Mouse (Mus musculus) layer of hippocampus, adult 11-12 months (tissue): Measurements from ENCODE around the gene Dnajb2.
A peak's percentile ranks its signal among the peaks of the same experiment; 100 is the strongest.

ENCODE experiments used
- DNase-seq: peaks from one replicate; pipeline ENCODE4 v3.0.0; 2022; ENCODE audit warnings: low spot score

Dnajb2 gene

DNA sequence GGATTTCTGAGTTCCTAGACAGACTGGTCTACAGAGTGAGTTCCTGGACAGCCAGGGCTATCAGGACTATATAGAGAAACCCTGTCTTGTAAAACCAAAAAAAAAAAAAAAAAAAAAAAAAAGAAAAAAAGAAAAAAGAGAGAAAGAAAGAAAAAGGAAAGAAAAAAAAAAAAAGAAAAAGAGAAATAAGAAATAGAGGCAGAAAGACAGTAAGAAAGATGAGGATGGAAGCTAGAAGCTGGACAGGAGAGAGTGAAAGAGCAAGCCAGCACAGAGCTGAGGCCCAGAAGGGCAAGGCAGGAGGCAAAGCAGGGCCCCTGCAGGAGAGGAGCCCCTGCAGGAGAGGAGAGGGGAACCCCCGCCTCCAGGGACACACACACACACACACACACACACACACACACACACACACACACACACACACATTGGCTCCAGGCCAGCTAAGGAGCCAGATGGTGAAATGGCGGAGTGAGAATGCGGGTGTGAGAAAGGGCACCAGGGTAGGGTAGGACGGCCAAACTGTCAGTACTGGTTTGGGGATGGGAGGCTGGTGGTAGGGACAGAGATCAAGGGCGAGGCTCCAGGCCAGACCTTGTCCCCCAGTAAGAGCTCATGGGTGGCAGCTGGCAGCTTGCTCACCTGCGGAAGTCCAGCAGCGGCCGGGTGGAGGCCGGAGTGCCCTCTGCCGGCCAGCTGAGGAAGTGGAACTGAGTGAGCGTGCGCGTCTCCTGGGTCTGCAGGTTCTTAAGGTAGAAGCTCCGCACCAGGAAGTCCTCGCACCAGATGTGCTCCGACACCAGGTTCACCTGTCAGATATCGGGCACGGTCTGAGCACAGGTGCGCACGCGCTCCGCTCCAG, 15.1 kb downstream of the Dnajb2 start:
- DNase-seq: peak; percentile 76

DNA sequence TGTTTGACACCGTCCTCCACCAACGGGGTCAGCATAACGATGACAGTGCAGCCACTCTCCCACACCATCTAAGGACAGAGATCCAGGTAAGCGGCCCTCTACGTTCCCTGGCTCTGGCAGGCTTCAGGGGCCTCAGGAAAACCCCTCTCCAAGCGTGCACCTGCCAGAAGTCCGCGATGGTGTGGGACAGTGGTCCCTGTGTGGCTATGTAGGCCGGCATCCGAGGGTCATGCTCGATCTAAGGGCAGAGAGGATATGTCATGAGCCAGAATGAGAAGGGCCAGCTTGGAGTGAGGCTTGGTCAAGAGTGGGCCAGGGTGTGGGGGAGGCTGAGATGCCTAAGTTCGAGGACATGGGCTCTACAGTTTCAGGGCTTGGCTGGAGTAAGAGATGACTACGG, 16.1 kb downstream of the Dnajb2 start:
- DNase-seq: no peak

DNA sequence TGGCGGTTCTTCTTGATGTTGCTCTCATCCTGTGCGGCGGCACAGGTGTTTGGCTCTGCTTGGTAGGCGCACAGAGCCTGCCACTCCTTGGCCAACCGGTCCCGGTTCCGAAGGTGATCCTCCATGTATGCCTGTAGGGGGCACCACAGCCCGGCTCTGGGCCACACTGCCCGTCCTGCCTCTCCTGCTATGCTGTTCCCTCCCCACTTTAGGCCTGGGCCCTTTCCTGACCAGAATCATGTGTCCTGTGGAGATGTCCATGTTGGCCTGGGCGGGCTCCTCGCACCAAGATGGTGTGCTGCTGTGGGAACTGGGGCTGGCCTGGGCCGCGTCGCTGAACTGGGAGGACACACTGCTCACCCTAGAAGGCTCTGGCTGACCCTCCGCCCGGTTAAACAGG, 16.8 kb downstream of the Dnajb2 start:
- no peak for DNase-seq

DNA sequence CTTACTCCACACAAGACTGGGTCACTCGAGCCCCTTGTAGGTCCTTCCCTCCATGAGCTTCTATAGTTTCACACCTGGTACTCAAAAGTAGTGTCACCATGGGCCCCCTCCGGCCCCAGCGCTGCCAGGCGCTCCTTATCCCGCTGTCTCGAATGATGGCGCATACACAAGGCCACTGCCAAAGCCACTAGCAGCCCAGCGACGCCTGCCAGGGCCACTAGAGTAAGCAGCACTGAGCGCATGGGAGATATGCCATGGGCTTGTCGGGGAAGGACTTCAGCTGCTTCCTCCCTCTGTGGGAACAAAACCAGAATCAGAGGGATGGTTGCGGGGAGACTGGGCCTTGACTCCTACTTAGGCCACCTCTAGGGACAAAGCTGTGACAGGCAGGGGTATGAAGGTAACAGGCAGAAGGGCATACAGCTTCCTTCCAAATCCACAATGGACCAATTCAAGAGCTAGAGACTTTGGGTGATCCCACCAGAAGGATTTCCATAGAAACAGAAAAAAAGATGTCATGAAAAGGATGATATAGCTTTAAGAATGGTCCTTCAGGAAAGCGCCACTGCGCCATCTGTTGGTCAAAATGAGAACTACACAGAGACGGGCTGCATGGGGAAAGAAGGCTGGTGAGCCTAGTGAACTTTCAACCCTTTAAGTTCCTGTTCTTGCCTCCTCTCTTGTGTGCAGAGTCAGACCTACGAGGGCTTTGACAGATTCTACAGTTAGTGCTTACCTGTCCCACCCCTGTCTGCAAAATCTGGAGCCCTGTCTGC, 17.8 kb downstream of the Dnajb2 start:
- peak; percentile 93 for DNase-seq

GRCm38 (mm10) chr1:75254625-75255013, 18.4 kb downstream of the Dnajb2 start:
- DNase-seq: no peak

GRCm38 (mm10) chr1:75255516-75256046, 19.4 kb downstream of the Dnajb2 start:
- DNase-seq: no peak

DNA sequence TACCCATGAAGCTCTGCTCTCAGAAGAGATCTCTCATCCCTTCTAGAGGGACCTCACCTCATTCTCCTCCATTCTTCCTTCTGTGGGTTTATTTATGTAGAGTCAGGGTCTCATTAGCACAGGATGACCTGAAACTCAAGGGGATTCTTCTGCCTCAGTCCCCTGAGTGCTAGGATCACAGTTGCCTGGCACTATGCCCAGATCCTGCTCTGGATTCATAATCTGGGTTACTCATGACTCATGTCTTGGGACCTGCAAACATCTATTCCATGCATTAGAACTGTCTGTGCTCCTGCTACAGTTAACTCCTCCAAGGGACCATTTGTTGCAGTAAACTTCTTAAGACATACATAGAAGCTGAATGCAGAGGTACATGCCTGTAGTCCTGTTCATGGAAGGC, 25.1 kb downstream of the Dnajb2 start:
- DNase-seq: no peak

- peak; percentile 37 for DNase-seq
These were observed 27.1 kb downstream of the Dnajb2 start for GRCm38 (mm10) chr1:75262969-75263951.

GRCm38 (mm10) chr1:75264091-75264880, 28.1 kb downstream of the Dnajb2 start, which contains the start of gene Ptprn:
Ptprn (minus strand) TSS chr1:75264502.
- peak; percentile 76 for DNase-seq

DNA sequence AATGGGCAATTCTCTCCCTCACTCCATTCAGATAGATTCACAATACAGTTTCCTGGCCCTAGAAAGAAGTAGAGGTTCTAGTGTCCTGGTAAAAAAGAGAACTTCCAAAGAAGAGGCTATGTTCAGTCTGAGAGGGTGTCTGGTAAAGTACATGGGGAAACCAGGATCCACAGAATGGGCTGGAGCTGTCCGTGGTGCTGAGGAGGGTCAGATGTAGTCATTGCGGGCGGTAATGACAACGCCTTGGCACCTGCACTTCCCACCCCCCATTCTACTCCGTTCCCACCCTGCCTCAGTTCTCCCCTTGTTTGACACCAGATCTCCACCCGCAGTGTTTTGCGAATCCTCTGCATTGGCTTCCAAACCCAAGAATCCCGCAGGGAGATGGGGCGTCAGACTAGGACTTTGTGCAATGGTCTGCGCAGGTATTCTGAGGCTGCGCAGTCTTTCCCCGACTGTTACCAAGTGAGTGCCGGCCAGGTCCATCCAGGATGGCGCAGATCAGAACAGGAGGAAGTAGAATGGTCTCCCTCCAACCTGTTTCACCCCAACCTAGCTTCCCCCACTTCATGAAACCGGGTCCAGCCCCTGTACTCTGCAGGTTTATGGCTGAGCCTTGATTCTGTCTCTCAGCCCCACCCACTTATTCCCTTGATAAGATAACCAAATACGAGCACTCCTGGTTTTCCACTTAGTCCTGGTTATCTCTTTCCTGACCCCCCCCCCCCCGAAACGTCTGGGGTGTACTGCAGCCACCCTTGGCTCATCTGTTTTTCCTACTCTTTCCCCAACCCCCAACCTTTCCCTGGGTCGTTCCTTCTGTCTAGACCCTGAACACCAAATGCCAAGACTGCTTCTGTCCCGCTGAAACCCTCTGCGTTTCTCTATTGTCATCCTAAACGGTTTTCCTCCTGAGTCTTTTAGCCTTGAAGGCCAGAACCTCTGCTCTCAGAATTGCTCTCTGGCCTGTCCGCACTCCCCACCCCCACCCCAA, 41.3 kb downstream of the Dnajb2 start:
- DNase-seq: no peak

DNA sequence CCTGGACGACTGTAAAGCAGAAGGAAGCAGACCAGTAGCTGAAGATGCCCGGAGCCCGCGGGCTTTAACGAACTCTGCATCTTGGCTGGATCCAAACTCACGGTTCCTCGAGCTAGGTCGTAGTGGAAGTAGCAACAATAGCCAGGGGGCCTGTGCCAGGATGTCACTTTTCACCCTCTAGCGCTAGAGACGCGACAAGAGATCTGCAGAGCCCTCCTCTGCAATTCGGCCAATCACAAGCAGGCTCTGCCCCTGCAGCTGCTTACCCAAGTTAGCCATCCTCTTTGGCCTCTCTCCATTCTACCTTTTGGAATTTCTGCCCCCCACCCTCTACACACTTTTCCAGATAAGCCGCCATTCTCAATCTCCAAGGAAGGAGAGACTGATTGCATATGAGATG, 42.0 kb downstream of the Dnajb2 start, which contains the start of gene Resp18:
Resp18 (minus strand) TSS at position 188 of the 400 bp plus-strand sequence.
- DNase-seq: no peak

GRCm38 (mm10) chr1:75283017-75283416, 46.8 kb downstream of the Dnajb2 start:
- DNase-seq: no peak

GRCm38 (mm10) chr1:75284911-75285310, 48.7 kb downstream of the Dnajb2 start:
- no peak for DNase-seq

- peak; percentile 45 for DNase-seq
These were observed 53.2 kb downstream of the Dnajb2 start for GRCm38 (mm10) chr1:75289376-75289775.

DNA sequence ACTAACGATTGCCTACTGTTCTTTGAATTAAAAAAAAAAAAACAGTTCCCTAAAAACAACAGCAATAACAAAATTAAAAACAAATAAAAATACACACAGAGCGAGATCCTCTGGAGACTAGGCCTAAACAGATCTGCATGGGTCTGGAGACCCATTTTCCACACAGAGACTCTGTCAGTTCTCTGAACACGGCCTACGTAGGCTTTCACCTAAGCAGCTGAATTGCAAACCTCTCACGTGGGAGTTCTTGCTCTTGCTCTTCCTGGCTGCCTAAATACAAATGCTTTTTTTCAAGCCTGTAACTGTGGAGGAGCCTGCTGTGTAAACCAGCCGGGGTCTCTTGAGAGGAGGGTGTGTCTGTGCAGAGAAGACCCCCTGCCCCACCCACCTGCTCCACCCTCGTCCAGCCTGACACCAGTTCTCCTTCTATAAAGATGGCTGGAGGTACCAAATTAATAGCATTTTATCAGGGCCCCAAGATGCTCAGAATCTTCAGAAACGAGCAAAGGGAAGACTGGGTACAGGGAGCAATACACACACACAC, 53.8 kb downstream of the Dnajb2 start:
- no peak for DNase-seq

- peak; percentile 76 for DNase-seq
These were observed 54.4 kb downstream of the Dnajb2 start for GRCm38 (mm10) chr1:75290582-75290981.

DNA sequence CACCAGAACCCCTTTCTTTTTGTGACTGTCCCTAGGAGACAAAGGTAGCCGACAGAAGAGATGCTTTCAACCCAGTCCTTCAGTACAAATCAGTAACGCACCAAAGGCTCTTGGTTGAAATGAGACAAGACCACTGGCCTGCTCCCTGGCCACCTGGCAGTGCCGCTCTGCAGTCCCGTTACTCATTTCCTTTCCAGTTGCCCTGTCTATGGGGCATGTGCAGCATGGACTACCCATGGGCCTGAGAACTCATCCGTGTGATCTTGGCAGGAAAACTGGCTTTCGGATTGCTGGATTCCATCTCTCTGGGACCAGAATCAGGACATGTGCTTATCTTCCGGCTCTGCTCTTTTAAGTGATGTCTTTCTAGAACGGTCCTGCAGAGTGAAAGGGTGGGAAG, 55.1 kb downstream of the Dnajb2 start:
- no peak for DNase-seq

DNA sequence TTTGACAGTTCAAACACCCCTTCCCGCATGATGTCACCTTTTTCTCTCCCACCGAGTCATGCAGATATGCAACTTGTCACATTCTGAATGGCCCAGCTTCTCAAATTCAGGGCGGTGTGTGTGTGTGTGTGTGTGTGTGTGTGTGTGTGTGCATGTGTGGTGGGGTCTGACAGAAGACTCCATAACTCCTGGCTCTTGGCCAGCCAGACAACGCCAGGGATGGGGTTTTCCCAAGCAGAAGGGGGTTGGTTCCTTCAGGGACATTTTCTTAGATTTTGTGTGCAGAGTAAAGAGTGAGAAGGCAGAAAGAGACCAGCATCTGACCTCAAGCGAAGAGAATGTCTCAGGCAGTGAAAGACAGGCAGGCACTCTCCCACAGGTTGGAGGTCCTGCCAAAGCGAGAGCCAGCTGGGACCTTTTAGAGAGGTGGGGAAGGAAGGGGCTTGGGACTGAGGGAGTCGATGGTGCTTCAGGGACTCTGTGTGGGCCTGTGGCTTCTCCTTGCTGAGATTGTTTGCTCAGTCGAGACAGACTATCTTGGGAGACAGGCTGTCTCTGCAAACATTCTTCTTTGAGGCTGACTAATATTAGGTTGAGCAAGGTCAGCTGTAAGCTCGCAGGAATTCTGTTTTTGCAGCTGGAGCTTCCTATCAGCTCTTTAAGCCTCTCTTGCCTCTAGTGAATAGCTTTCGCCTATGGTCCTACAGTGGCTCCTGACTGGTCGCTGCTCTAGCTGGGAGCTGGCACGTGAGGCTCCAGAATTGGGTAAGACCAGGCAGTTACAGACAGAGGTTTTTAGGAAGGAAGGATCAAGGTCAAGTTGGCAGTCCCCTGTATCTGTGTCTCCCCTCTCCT, 56.5 kb downstream of the Dnajb2 start:
- DNase-seq: no peak
